Mouse (Mus musculus): Measurements from ENCODE around the gene Mettl27. TPM values are rescaled to one million over a fixed set of nuclear protein-coding genes. Genes with fewer than 3 reads are reported as not detected.

Mettl27 gene
- polyA plus RNA-seq, 1 experiment from 2014 or later, result 9.4 TPM

DNA sequence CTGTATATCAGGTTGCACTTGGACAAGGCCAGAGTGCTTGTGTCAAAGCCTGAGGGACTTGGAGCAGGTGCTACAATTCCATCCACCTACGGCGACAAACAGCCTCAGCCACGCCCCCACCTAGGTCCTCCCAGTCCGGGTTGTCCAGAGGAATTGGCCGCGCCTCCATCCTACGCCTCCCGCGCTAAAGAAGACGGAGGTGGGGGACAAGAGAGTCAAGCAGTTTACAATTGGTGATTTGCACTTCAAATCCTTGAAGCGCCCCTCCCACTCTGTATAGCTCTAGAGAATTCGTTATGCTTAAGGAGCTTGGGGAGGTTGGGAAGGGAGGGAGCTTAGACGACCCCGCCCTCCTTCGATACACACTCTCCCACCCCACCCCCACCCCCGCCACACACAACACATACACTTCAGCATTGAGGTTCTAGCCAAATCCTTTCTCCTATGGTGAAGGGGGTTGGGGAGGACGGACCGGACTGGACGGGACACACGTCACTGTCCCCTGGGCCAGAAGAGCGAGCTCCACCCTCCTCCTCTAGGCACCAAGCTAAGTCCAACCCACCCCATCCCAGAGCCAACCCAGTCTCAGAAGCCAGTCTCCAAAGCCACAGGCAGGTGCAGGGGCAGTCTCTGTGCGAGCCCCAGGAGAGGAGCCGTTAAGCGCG is 53.6 kb downstream of the Mettl27 start, which contains the start of gene Cldn3:
TSS of gene Cldn3 (plus strand) at position 582 of the 665 bp plus-strand sequence.
- Histone ChIP-seq H3K4me3 (ENCODE audit: low read depth, low read length) (peak within 1 kb of the TSS; percentile 28), H3K9ac (ENCODE audit: low read length) (peak within 1 kb of the TSS; percentile 35; the same call in 1 of the 2 replicates), H3K4me2 (replicated peaks; ENCODE audit: low read depth) (peak within 1 kb of the TSS; percentile 49), H3K27me3 (ENCODE audit: control insufficient read depth, insufficient read depth, low read length) (peaks cover 21% of the 10 kb centered on the region), H3K36me3 (ENCODE audit: control insufficient read depth, insufficient read depth, low read length) (no peaks in the 10 kb centered on the region), H3K27ac (replicated peaks) (0 out of 2 replicates have a peak within 1 kb of the TSS, but pooled peaks have one; percentile 24), H3K9me3 (ENCODE audit: control insufficient read depth, low read length) (no peaks in the 10 kb centered on the region), H3K4me1 (replicated peaks; ENCODE audit: control insufficient read depth, insufficient read depth) (no peaks in the 10 kb centered on the region)
- peak; percentile 76 for ATAC-seq (ENCODE audit: low FRiP score, low TSS enrichment)
- 1% methylated on average over 25 of the region's 25 CpGs for WGBS
- TF ChIP-seq CTCF (IDR thresholded peaks at IDR 0.05; ENCODE audit: low read depth) (no peak), EP300 (optimal IDR thresholded peaks at IDR 0.05) (no peak)
- DNase-seq (ENCODE audit: low spot score), result peak; percentile 75

DNA sequence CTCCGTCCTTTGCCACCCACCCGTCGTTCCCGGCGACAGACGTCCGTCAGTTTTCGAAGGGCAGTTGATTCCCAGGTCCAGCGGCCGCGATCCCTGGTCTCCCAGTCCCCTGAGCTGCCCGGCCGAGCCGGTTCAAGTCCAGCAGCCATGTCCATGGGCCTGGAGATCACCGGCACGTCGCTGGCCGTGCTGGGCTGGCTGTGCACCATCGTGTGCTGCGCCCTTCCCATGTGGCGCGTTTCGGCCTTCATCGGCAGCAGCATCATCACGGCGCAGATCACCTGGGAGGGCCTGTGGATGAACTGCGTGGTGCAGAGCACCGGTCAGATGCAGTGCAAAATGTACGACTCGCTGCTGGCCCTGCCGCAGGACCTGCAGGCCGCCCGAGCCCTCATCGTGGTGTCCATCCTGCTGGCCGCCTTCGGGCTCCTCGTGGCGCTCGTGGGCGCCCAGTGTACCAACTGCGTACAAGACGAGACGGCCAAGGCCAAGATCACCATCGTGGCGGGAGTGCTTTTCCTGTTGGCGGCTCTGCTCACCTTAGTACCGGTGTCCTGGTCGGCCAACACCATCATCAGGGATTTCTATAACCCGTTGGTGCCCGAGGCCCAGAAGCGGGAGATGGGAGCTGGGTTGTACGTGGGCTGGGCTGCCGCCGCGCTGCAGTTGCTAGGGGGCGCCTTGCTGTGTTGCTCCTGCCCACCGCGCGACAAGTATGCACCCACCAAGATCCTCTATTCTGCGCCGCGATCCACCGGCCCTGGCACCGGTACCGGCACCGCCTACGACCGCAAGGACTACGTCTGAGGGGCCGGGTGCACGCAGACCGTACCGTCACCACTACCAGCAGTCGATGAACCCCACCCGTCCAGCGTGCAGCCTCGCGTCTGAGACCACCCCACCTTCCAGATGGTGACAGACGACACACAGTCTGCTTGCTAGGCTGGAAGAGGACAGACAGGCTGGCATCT is 54.4 kb downstream of the Mettl27 start:
- peaks cover 21% of the 10 kb centered on the region for H3K27me3 ChIP-seq (ENCODE audit: control insufficient read depth, insufficient read depth, low read length)
- no peaks in the 10 kb centered on the region for H3K36me3 ChIP-seq (ENCODE audit: control insufficient read depth, insufficient read depth, low read length)
- DNase-seq (ENCODE audit: low spot score) (no peak), ATAC-seq (ENCODE audit: low FRiP score, low TSS enrichment) (peak; percentile 9; the same call in 1 of the 2 replicates)
- peak overlapping the region; percentile 35; the same call in 1 of the 2 replicates for H3K9ac ChIP-seq (ENCODE audit: low read length)
- no peaks in the 10 kb centered on the region for H3K9me3 ChIP-seq (ENCODE audit: control insufficient read depth, low read length)
- H3K4me1 ChIP-seq (replicated peaks; ENCODE audit: control insufficient read depth, insufficient read depth), result no peaks in the 10 kb centered on the region
- TF ChIP-seq CTCF (IDR thresholded peaks at IDR 0.05; ENCODE audit: low read depth), result peak; percentile 33; the same call in 1 of the 2 replicates
- no peak for TF ChIP-seq EP300 (optimal IDR thresholded peaks at IDR 0.05)
- peak overlapping the region; percentile 49 for H3K4me2 ChIP-seq (replicated peaks; ENCODE audit: low read depth)
- H3K27ac ChIP-seq (replicated peaks), result 0 out of 2 replicates have a peak overlapping the region, but pooled peaks have one; percentile 24
- peak overlapping the region; percentile 28 for H3K4me3 ChIP-seq (ENCODE audit: low read depth, low read length)
- 3% methylated on average over 79 of the region's 79 CpGs for WGBS

DNA sequence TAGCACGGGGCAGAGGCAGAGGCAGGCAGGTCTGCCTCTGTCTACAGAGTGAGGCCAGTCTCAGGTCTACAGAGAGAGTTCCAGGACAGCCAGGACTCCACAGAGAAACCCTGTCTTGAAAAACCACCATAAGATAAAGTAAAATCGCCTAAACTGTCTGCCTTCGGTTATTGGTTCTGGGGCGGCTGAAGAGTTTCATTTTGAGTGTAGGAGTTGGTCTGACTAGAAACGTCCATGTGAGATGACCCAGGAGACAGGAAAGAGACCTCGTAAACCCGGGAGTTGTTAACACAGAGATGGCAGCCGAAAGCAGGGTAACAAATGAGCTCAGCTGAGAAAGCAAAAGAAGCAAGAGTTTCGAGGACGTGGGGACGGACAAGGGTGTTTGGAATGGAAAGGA is 57.0 kb downstream of the Mettl27 start:
- Histone ChIP-seq H3K4me3 (ENCODE audit: low read depth, low read length) (no peak overlapping the region), H3K27ac (replicated peaks) (no peak overlapping the region), H3K27me3 (ENCODE audit: control insufficient read depth, insufficient read depth, low read length) (peaks cover 21% of the 10 kb centered on the region), H3K9me3 (ENCODE audit: control insufficient read depth, low read length) (no peaks in the 10 kb centered on the region), H3K4me1 (replicated peaks; ENCODE audit: control insufficient read depth, insufficient read depth) (no peaks in the 10 kb centered on the region), H3K36me3 (ENCODE audit: control insufficient read depth, insufficient read depth, low read length) (no peaks in the 10 kb centered on the region), H3K9ac (ENCODE audit: low read length) (no peak overlapping the region), H3K4me2 (replicated peaks; ENCODE audit: low read depth) (no peak overlapping the region)
- 58% methylated on average over 11 of the region's 11 CpGs for WGBS
- DNase-seq (ENCODE audit: low spot score) (no peak), ATAC-seq (ENCODE audit: low FRiP score, low TSS enrichment) (no peak)
- TF ChIP-seq CTCF (IDR thresholded peaks at IDR 0.05; ENCODE audit: low read depth), result no peak
- TF ChIP-seq EP300 (optimal IDR thresholded peaks at IDR 0.05), result no peak

DNA sequence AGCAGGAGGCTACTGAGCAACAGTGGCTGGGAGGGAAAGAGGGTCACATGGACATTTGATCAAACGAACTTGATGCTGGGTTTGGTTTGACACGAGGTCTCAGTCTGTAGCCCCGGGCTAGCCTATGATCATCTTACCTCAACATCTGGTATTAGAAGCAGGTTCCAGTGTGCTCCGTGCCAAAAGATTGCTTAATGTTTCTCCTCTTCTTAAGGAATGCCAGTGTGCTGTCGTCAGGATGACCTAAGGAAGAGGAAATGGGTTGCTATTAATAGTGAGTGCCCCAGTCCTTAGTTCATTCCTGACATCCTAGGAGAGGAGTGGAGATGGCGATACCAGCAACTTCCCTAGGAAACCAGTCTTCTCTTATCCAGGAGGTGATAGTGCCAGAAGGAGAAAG is 57.6 kb downstream of the Mettl27 start:
- Histone ChIP-seq H3K9me3 (ENCODE audit: control insufficient read depth, low read length) (no peaks in the 10 kb centered on the region), H3K27me3 (ENCODE audit: control insufficient read depth, insufficient read depth, low read length) (peaks cover 18% of the 10 kb centered on the region), H3K9ac (ENCODE audit: low read length) (no peak overlapping the region), H3K36me3 (ENCODE audit: control insufficient read depth, insufficient read depth, low read length) (no peaks in the 10 kb centered on the region), H3K4me3 (ENCODE audit: low read depth, low read length) (no peak overlapping the region), H3K4me1 (replicated peaks; ENCODE audit: control insufficient read depth, insufficient read depth) (no peaks in the 10 kb centered on the region), H3K27ac (replicated peaks) (no peak overlapping the region), H3K4me2 (replicated peaks; ENCODE audit: low read depth) (no peak overlapping the region)
- no peak for ATAC-seq (ENCODE audit: low FRiP score, low TSS enrichment)
- no peak for DNase-seq (ENCODE audit: low spot score)
- TF ChIP-seq CTCF (IDR thresholded peaks at IDR 0.05; ENCODE audit: low read depth) (no peak), EP300 (optimal IDR thresholded peaks at IDR 0.05) (no peak)
- WGBS, result 45% methylated on average over 6 of the region's 6 CpGs

Other genes starting within 250 kb of the Mettl27 start
- gene Limk1, start 243.8 kb upstream of the Mettl27 start, polyA plus RNA-seq (2015; fragmentation: Nextera tagmentation; extraction: Ambion mirVana), result 1.9 and 2.2 TPM in 2 replicates
- 254 and 340 TPM in 2 replicates for gene Eln, start 185.0 kb upstream of the Mettl27 start, polyA plus RNA-seq (2015; fragmentation: Nextera tagmentation; extraction: Ambion mirVana)
- gene Tmem270, start 25.6 kb upstream of the Mettl27 start, polyA plus RNA-seq (2015; fragmentation: Nextera tagmentation; extraction: Ambion mirVana), result not detected in 2 replicates
- gene Cldn13, start 16.8 kb upstream of the Mettl27 start, polyA plus RNA-seq (2015; fragmentation: Nextera tagmentation; extraction: Ambion mirVana), result 0.24 and 0.29 TPM in 2 replicates
- 43.8 and 51.6 TPM in 2 replicates for gene Cldn4, start 14.6 kb downstream of the Mettl27 start, polyA plus RNA-seq (2015; fragmentation: Nextera tagmentation; extraction: Ambion mirVana)
- gene Cldn3, start 53.8 kb downstream of the Mettl27 start, polyA plus RNA-seq (2015; fragmentation: Nextera tagmentation; extraction: Ambion mirVana), result 15.4 and 16.2 TPM in 2 replicates
- gene Abhd11, start 76.8 kb downstream of the Mettl27 start, polyA plus RNA-seq (2015; fragmentation: Nextera tagmentation; extraction: Ambion mirVana), result 56.5 and 64.0 TPM in 2 replicates
- gene Stx1a, start 91.1 kb downstream of the Mettl27 start, polyA plus RNA-seq (2015; fragmentation: Nextera tagmentation; extraction: Ambion mirVana), result 5.3 TPM in 2 replicates
- 24.3 and 26.1 TPM in 2 replicates for gene Dnajc30, start 131.8 kb downstream of the Mettl27 start, polyA plus RNA-seq (2015; fragmentation: Nextera tagmentation; extraction: Ambion mirVana)
- gene Bud23, start 132.6 kb downstream of the Mettl27 start, polyA plus RNA-seq (2015; fragmentation: Nextera tagmentation; extraction: Ambion mirVana), result 46.8 and 51.9 TPM in 2 replicates
- gene Vps37d, start 145.9 kb downstream of the Mettl27 start, polyA plus RNA-seq (2015; fragmentation: Nextera tagmentation; extraction: Ambion mirVana), result 3.3 and 3.4 TPM in 2 replicates
- 0.22 and 0.91 TPM in 2 replicates for gene Mlxipl, start 157.5 kb downstream of the Mettl27 start, polyA plus RNA-seq (2015; fragmentation: Nextera tagmentation; extraction: Ambion mirVana)
- 9.9 and 11.6 TPM in 2 replicates for gene Tbl2, start 217.3 kb downstream of the Mettl27 start, polyA plus RNA-seq (2015; fragmentation: Nextera tagmentation; extraction: Ambion mirVana)
- gene Bcl7b, start 235.9 kb downstream of the Mettl27 start, polyA plus RNA-seq (2015; fragmentation: Nextera tagmentation; extraction: Ambion mirVana), result 46.4 and 50.4 TPM in 2 replicates

All from stomach, postnatal 0 days (tissue).